Mouse (Mus musculus) forebrain, embryonic 14.5 days (tissue): ENCODE results near the gene Ryr2. TPM values are rescaled to one million over a fixed set of nuclear protein-coding genes. Genes with fewer than 3 reads are reported as not detected.

Experiments
- ATAC-seq: fragments of 200-750 bp; cut with Nextera tagmentation; 2 replicates; pipeline ENCODE4 v1.8.0; 2017; ENCODE audit warnings: mild to moderate bottlenecking, moderate library complexity
- DNase-seq: peaks from one replicate; pipeline ENCODE4 v3.0.0-alpha.2; 2015; ENCODE audit warnings: low spot score
- H3K27ac ChIP-seq: fragments of 300-500 bp; sonication (generic); 2 replicates; pipeline ENCODE4 v1.5.1; 2014; ENCODE audit warnings: low read depth, mild to moderate bottlenecking, control low read depth, low read length, moderate library complexity
- H3K27me3 ChIP-seq: fragments of 300-500 bp; sonication (generic); replicated peaks from 2 replicates; pipeline ENCODE4 v1.6.1; 2014; ENCODE audit warnings: low read length, control low read depth, mixed read lengths; ENCODE audit not compliant: control insufficient read depth, insufficient read depth
- H3K36me3 ChIP-seq: fragments of 300-500 bp; sonication (generic); 2 replicates; pipeline ENCODE4 v1.6.1; 2014; ENCODE audit warnings: low read length, control low read depth; ENCODE audit not compliant: control insufficient read depth, insufficient read depth
- H3K4me1 ChIP-seq: fragments of 300-500 bp; sonication (generic); 2 replicates; pipeline ENCODE4 v1.6.1; 2014; ENCODE audit warnings: antibody characterized with exemption, low read length, control low read depth; ENCODE audit not compliant: control insufficient read depth, insufficient read depth
- H3K4me2 ChIP-seq: fragments of 300-500 bp; sonication (generic); 2 replicates; pipeline ENCODE4 v1.6.1; 2014; ENCODE audit warnings: mild to moderate bottlenecking, control low read depth, low read length
- H3K4me3 ChIP-seq: fragments of 300-500 bp; sonication (generic); 2 replicates; pipeline ENCODE4 v1.5.1; 2014; ENCODE audit warnings: low read depth, low read length, control low read depth
- H3K9ac ChIP-seq: fragments of 300-500 bp; sonication (generic); 2 replicates; pipeline ENCODE4 v1.6.1; 2014; ENCODE audit warnings: mild to moderate bottlenecking, low read length, control low read depth, moderate library complexity
- H3K9me3 ChIP-seq: fragments of 300-500 bp; sonication (generic); replicated peaks from 2 replicates; pipeline ENCODE4 v1.6.1; 2016; ENCODE audit warnings: low read length, control low read depth, mixed read lengths; ENCODE audit not compliant: control insufficient read depth
- WGBS: fragments of 180-500 bp; shearing (Covaris S2); extraction: QIAGEN DNeasy Blood & Tissue Kit; methylation state at CpG from one replicate; pipeline ENCODE4 v1.1.7; 2014; 5-methylcytosine and 5-hydroxymethylcytosine counted together
- polyA plus RNA-seq: library from polyadenylated mRNA; unstranded; fragments of >200 nt; fragmentation: Nextera tagmentation; extraction: Ambion mirVana; gene quantifications from 2 replicates; pipeline ENCODE4 v1.2.1, GENCODE M21; 2014

Ryr2 gene
- polyA plus RNA-seq, 1 experiment from 2014 or later = 0.76 TPM

DNA sequence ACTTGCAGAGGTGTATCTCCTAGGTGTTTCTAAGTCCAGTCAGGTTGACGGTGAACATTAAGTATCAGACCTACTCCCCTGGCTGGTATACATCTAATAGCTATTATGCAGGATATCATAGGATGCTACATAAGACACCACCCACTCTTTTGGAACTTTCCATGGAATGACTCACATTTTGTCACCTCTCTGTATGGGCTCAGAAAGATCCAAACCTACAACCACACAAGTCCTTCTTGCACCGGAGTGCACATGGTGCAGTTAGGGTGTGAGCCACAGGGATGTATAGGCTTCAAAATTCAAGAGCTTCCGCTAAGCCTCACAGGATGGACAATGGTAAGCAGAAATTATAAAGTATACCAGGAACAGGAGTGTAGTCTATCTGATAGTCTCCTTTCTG lies 52.8 kb downstream of the Ryr2 start:
- ATAC-seq (no peak), DNase-seq (no peak)
- Histone ChIP-seq H3K9ac (no peak overlapping the region), H3K27me3 (no peaks in the 10 kb centered on the region), H3K36me3 (no peaks in the 10 kb centered on the region), H3K27ac (no peak overlapping the region), H3K9me3 (no peaks in the 10 kb centered on the region), H3K4me1 (no peaks in the 10 kb centered on the region), H3K4me2 (no peak overlapping the region), H3K4me3 (no peak overlapping the region)
- whole genome bisulfite sequencing = 97% methylated on average over 3 of the region's 3 CpGs

DNA sequence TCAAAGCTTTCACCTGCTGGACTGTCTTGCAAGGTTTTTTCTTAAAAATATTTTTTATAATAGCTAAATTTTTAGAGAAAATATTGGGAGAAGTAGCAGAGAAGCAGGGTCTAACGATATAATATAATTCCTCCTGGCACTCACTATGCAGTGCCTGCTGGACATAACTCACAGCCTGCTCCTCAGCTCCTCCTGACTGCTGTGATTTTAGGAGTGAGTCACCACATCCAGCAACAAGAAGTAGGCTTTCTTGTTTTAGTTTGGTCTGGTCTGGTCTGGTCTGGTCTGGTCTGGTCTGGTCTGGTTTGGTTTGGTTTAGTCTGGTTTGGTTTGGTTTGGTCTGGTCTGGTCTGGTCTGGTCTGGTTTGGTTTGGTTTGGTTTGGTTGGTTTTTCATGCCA lies 55.9 kb downstream of the Ryr2 start:
- Histone ChIP-seq H3K36me3 (no peaks in the 10 kb centered on the region), H3K27me3 (no peaks in the 10 kb centered on the region), H3K27ac (no peak overlapping the region), H3K9me3 (no peaks in the 10 kb centered on the region), H3K4me3 (no peak overlapping the region), H3K4me1 (no peaks in the 10 kb centered on the region), H3K9ac (no peak overlapping the region), H3K4me2 (no peak overlapping the region)
- DNase-seq = no peak
- 93% methylated on average over 1 of the region's 1 CpGs for WGBS
- ATAC-seq = no peak

DNA sequence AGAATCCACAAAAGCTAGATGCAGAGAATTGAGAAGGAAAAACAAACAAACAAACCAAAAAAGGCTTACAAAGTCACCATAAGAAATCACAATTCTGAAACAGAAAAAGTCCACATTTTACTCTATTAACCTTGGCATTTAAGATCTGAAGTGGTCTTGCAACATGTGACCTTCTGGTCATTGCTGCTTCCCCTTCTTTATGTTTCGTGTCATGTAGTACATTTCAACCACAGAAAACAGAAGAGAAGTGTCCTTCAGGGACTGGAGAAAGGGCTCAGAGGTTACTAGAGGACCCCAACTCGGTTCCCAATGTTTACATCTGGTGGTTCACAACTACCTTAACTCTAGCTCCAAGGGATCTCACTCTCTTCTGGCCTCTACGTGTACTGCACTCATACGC lies 59.7 kb downstream of the Ryr2 start:
- no peaks in the 10 kb centered on the region for H3K27me3 ChIP-seq
- ATAC-seq (no peak), DNase-seq (no peak)
- no peak overlapping the region for H3K9ac ChIP-seq
- H3K4me3 ChIP-seq = no peak overlapping the region
- H3K4me2 ChIP-seq = no peak overlapping the region
- no peaks in the 10 kb centered on the region for H3K36me3 ChIP-seq
- no peaks in the 10 kb centered on the region for H3K4me1 ChIP-seq
- no peak overlapping the region for H3K27ac ChIP-seq
- 84% methylated on average over 4 of the region's 4 CpGs for WGBS
- H3K9me3 ChIP-seq = no peaks in the 10 kb centered on the region

DNA sequence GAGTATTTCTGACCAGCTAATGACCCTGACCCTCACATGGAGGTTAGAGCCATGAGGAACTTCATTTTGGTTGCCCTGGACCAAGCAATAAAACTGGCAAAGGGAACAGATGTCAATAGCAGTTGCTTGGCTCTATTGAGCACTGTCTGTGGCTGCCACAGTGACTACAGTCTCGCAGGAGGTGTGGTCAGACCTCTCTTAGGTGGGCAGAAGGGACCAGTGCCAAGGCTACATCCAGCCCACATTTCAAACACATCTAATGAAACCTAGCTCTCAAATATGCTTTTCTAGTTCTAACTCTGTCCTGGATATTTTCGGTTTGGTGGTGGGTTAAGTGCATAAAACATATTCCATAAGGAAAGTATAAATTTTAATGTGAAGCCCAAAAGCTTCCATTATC lies 62.0 kb downstream of the Ryr2 start:
- Histone ChIP-seq H3K36me3 (no peaks in the 10 kb centered on the region), H3K27ac (no peak overlapping the region), H3K9ac (no peak overlapping the region), H3K4me3 (no peak overlapping the region), H3K4me2 (no peak overlapping the region), H3K4me1 (no peaks in the 10 kb centered on the region), H3K27me3 (no peaks in the 10 kb centered on the region), H3K9me3 (no peaks in the 10 kb centered on the region)
- no peak for DNase-seq
- no peak for ATAC-seq
- WGBS = 88% methylated on average over 2 of the region's 2 CpGs

DNA sequence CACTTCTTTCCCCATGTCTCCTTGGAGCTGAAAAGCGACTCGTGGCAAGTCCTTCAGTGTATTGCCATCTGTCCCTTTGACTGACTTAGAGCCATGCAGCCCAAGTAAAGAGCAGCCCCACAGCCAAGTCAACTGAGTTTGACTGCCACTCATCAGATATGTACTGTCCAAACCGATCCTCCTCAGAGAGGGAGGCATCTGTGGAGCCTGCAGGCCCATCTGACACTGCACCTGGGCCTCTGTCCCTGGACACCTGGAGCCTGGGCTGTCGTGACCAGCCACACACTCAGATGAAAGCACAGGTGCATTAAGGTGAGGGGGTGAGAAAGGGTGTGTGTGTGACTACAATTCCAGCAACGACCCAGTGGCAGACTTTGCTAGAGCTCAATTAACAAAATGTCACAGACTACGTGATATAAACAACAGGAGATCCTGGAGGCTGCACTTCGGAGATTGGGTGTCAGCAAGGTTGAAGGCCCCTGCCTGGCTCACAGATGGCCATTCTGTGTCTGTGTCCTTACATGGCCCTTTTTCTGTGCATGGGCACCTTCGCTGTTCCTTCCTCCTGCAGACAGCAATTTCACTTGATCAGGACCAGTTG lies 63.8 kb downstream of the Ryr2 start:
- Histone ChIP-seq H3K9ac (no peak overlapping the region), H3K4me3 (no peak overlapping the region), H3K27me3 (no peaks in the 10 kb centered on the region), H3K36me3 (no peaks in the 10 kb centered on the region), H3K27ac (no peak overlapping the region), H3K4me2 (no peak overlapping the region), H3K4me1 (no peaks in the 10 kb centered on the region), H3K9me3 (no peaks in the 10 kb centered on the region)
- 88% methylated on average over 8 of the region's 8 CpGs for WGBS
- no peak for ATAC-seq
- DNase-seq = no peak

DNA sequence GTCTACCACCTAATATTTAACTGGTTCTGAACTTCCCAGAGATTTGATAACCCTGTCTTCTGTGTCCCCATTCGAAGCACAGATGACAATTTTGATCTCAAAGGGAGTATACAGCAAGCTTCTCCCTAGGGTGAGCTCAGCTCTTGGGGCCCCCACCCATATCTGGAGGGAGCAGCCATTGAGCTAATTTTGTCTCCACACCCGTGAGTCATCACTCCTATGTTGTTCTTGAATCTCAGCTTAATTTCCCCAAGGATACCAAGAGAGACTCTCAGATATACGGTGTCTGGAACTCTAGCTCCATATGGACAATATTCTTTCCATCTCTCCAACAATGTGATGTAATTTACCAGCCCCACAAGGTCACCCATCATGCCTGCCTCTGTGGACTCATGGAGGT lies 66.8 kb downstream of the Ryr2 start:
- no peak overlapping the region for H3K9ac ChIP-seq
- no peak overlapping the region for H3K4me2 ChIP-seq
- WGBS = 84% methylated on average over 3 of the region's 3 CpGs
- H3K27ac ChIP-seq = no peak overlapping the region
- H3K9me3 ChIP-seq = no peaks in the 10 kb centered on the region
- H3K4me1 ChIP-seq = no peaks in the 10 kb centered on the region
- DNase-seq = no peak
- no peak overlapping the region for H3K4me3 ChIP-seq
- H3K27me3 ChIP-seq = no peaks in the 10 kb centered on the region
- no peaks in the 10 kb centered on the region for H3K36me3 ChIP-seq
- ATAC-seq = no peak

DNA sequence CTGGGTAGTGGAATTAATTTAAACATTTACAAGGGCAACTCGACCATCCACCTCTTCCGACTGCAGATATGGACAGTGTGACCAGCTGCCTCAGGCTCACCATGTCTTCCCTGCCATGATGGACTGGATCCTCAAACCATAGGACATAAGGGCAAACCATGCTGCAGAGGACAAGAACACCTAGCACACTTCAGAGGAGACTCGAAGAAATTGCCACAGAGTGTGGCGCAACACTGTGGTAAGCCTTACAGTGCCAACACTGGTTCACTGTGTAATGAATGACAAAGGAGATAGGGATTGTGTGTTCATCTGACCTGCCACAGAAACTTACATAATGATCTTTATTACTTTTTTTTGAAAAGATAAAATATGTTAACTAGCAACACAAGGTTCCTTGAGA lies 68.1 kb downstream of the Ryr2 start:
- no peaks in the 10 kb centered on the region for H3K4me1 ChIP-seq
- no peaks in the 10 kb centered on the region for H3K27me3 ChIP-seq
- DNase-seq (no peak), ATAC-seq (no peak)
- H3K4me3 ChIP-seq = no peak overlapping the region
- no peak overlapping the region for H3K9ac ChIP-seq
- no peak overlapping the region for H3K4me2 ChIP-seq
- no peaks in the 10 kb centered on the region for H3K9me3 ChIP-seq
- no peaks in the 10 kb centered on the region for H3K36me3 ChIP-seq
- no peak overlapping the region for H3K27ac ChIP-seq
- WGBS = 92% methylated on average over 4 of the region's 4 CpGs

DNA sequence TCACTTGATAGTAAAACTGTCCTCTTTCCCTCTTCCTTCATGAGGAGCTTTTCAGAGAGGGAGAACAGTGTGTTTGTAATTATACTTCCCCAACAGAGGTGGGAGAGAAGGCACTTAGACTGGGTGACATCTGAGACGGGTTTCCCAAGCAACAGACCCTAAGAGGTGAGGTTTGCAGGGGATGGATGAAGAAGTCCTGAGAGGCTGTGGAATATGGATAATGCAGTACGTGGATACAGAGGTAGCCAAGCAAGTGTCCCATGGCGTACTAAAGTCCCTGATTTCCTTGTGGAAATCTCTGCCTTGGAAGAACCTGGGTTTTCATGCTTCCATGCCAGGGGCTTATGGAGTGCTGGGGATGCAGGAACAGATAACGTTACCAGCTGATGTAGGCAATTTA lies 69.5 kb downstream of the Ryr2 start:
- H3K36me3 ChIP-seq = no peaks in the 10 kb centered on the region
- no peak overlapping the region for H3K27ac ChIP-seq
- no peaks in the 10 kb centered on the region for H3K27me3 ChIP-seq
- H3K4me2 ChIP-seq = no peak overlapping the region
- WGBS = 91% methylated on average over 4 of the region's 4 CpGs
- H3K4me1 ChIP-seq = no peaks in the 10 kb centered on the region
- DNase-seq = no peak
- H3K9ac ChIP-seq = no peak overlapping the region
- H3K4me3 ChIP-seq = no peak overlapping the region
- H3K9me3 ChIP-seq = no peaks in the 10 kb centered on the region
- no peak for ATAC-seq

DNA sequence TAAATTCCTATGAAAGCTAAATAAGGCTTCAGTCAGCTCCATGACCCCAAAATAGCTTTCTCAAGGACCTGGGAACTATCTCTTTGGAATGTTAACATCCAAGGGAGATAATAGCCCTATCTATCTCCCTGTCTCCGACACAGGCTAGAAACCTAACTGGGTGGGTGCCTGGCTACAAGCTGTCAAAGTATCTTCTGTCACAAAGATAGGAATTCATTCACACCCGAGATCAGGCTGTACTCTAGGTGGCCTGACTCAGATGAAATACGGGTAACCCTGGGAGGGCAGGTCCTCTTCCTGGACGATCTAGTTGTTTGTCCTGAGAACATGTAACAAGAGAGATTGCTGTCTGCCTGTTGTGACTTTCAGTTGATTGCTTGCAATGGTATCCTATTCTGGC lies 69.9 kb downstream of the Ryr2 start:
- no peak for DNase-seq
- H3K9ac ChIP-seq = no peak overlapping the region
- ATAC-seq = no peak
- H3K4me3 ChIP-seq = no peak overlapping the region
- 88% methylated on average over 4 of the region's 4 CpGs for WGBS
- H3K36me3 ChIP-seq = no peaks in the 10 kb centered on the region
- no peak overlapping the region for H3K27ac ChIP-seq
- H3K4me1 ChIP-seq = no peaks in the 10 kb centered on the region
- H3K27me3 ChIP-seq = no peaks in the 10 kb centered on the region
- H3K9me3 ChIP-seq = no peaks in the 10 kb centered on the region
- no peak overlapping the region for H3K4me2 ChIP-seq
